Mouse (Mus musculus): Measurements from ENCODE around the gene Gm20431.

- TF ChIP-seq CTCF (IDR thresholded peaks at IDR 0.05; ENCODE audit: insufficient read depth, low read length) (no peak), POLR2A (IDR thresholded peaks at IDR 0.05; ENCODE audit: borderline replicate concordance, extremely low read depth, low read depth, low read length) (no peak)
Observed at GRCm38 (mm10) chr2:167624368-167625075, 36.8 kb downstream of the Gm20431 start.

Data from lung, adult 2 months (tissue).